Mouse (Mus musculus): Measurements from ENCODE around the gene Ephb2. TPM values are rescaled to one million over a fixed set of nuclear protein-coding genes. Genes with fewer than 3 reads are reported as not detected.

Ephb2 gene
- polyA plus RNA-seq, 2 experiments: 0.17 to 0.41 TPM

GRCm38 (mm10) chr4:136751355-136752020, 84.3 kb downstream of the Ephb2 start:
- Histone ChIP-seq H3K4me3 (ENCODE audit: insufficient read depth in 1 of 2, low read depth in 2 of 2, low read length in 2 of 2) (no peak overlapping the region), H3K4me1 (replicated peaks; ENCODE audit: control insufficient read depth in 2 of 2, insufficient read depth in 2 of 2, low read length in 1 of 2) (0 out of 4 replicates have a peak, but pooled peaks cover 0 to 2% of the 10 kb centered on the region in 2 experiments), H3K9ac (replicated peaks) (no peak overlapping the region), H3K27me3 (ENCODE audit: control insufficient read depth, insufficient read depth, low read length) (peaks cover 7% of the 10 kb centered on the region; the same call in 1 of the 2 replicates), H3K36me3 (replicated peaks; ENCODE audit: control insufficient read depth, insufficient read depth, low read depth) (no peaks in the 10 kb centered on the region), H3K9me3 (ENCODE audit: control insufficient read depth, low read length) (no peaks in the 10 kb centered on the region), H3K4me2 (ENCODE audit: low read depth) (no peak overlapping the region), H3K27ac (no peak overlapping the region)
- no peak for ATAC-seq (ENCODE audit: insufficient read depth)
- no peak for DNase-seq (ENCODE audit: low read depth in 3 of 3, low spot score in 3 of 3)
- TF ChIP-seq EP300 (IDR thresholded peaks at IDR 0.05; ENCODE audit: low read depth) (no peak), CTCF (IDR thresholded peaks at IDR 0.05; ENCODE audit: low read depth) (no peak)
- 35% methylated on average over 4 of the region's 4 CpGs for WGBS (ENCODE audit: insufficient replicate concordance)

GRCm38 (mm10) chr4:136750578-136751338, 85.0 kb downstream of the Ephb2 start:
- TF ChIP-seq EP300 (IDR thresholded peaks at IDR 0.05; ENCODE audit: low read depth) (no peak), CTCF (IDR thresholded peaks at IDR 0.05; ENCODE audit: low read depth) (no peak)
- DNase-seq (ENCODE audit: low read depth in 3 of 3, low spot score in 3 of 3): no peak
- no peak overlapping the region for H3K27ac ChIP-seq
- 0 out of 4 replicates have a peak, but pooled peaks cover 0 to 2% of the 10 kb centered on the region in 2 experiments for H3K4me1 ChIP-seq (replicated peaks; ENCODE audit: control insufficient read depth in 2 of 2, insufficient read depth in 2 of 2, low read length in 1 of 2)
- no peak overlapping the region for H3K4me2 ChIP-seq (ENCODE audit: low read depth)
- no peaks in the 10 kb centered on the region for H3K9me3 ChIP-seq (ENCODE audit: control insufficient read depth, low read length)
- peaks cover 5% of the 10 kb centered on the region; the same call in 1 of the 2 replicates for H3K27me3 ChIP-seq (ENCODE audit: control insufficient read depth, insufficient read depth, low read length)
- H3K36me3 ChIP-seq (replicated peaks; ENCODE audit: control insufficient read depth, insufficient read depth, low read depth): no peaks in the 10 kb centered on the region
- no peak for ATAC-seq (ENCODE audit: insufficient read depth)
- no peak overlapping the region for H3K4me3 ChIP-seq (ENCODE audit: insufficient read depth in 1 of 2, low read depth in 2 of 2, low read length in 2 of 2)
- no peak overlapping the region for H3K9ac ChIP-seq (replicated peaks)
- 56% methylated on average over 19 of the region's 19 CpGs for WGBS (ENCODE audit: insufficient replicate concordance)

GRCm38 (mm10) chr4:136749851-136750577, 85.8 kb downstream of the Ephb2 start:
- no peak overlapping the region for H3K9ac ChIP-seq (replicated peaks)
- no peaks in the 10 kb centered on the region for H3K9me3 ChIP-seq (ENCODE audit: control insufficient read depth, low read length)
- no peak overlapping the region for H3K4me3 ChIP-seq (ENCODE audit: insufficient read depth in 1 of 2, low read depth in 2 of 2, low read length in 2 of 2)
- TF ChIP-seq EP300 (IDR thresholded peaks at IDR 0.05; ENCODE audit: low read depth): no peak
- no peak for TF ChIP-seq CTCF (IDR thresholded peaks at IDR 0.05; ENCODE audit: low read depth)
- no peaks in the 10 kb centered on the region for H3K36me3 ChIP-seq (replicated peaks; ENCODE audit: control insufficient read depth, insufficient read depth, low read depth)
- H3K4me1 ChIP-seq (replicated peaks; ENCODE audit: control insufficient read depth in 2 of 2, insufficient read depth in 2 of 2, low read length in 1 of 2): 0 out of 4 replicates have a peak, but pooled peaks cover 0 to 2% of the 10 kb centered on the region in 2 experiments
- ATAC-seq (ENCODE audit: insufficient read depth) (no peak), DNase-seq (ENCODE audit: low read depth in 3 of 3, low spot score in 3 of 3) (no peak)
- WGBS (ENCODE audit: insufficient replicate concordance): 57% methylated on average over 19 of the region's 19 CpGs
- no peak overlapping the region for H3K4me2 ChIP-seq (ENCODE audit: low read depth)
- no peaks in the 10 kb centered on the region; the same call in 1 of the 2 replicates for H3K27me3 ChIP-seq (ENCODE audit: control insufficient read depth, insufficient read depth, low read length)
- no peak overlapping the region for H3K27ac ChIP-seq

GRCm38 (mm10) chr4:136749431-136749830, 86.4 kb downstream of the Ephb2 start:
- no peaks in the 10 kb centered on the region; the same call in 1 of the 2 replicates for H3K27me3 ChIP-seq (ENCODE audit: control insufficient read depth, insufficient read depth, low read length)
- no peaks in the 10 kb centered on the region for H3K9me3 ChIP-seq (ENCODE audit: control insufficient read depth, low read length)
- H3K4me2 ChIP-seq (ENCODE audit: low read depth): no peak overlapping the region
- H3K9ac ChIP-seq (replicated peaks): no peak overlapping the region
- 0 out of 4 replicates have a peak, but pooled peaks cover 0 to 2% of the 10 kb centered on the region in 2 experiments for H3K4me1 ChIP-seq (replicated peaks; ENCODE audit: control insufficient read depth in 2 of 2, insufficient read depth in 2 of 2, low read length in 1 of 2)
- no peak for TF ChIP-seq CTCF (IDR thresholded peaks at IDR 0.05; ENCODE audit: low read depth)
- no peak for TF ChIP-seq EP300 (IDR thresholded peaks at IDR 0.05; ENCODE audit: low read depth)
- no peak overlapping the region for H3K4me3 ChIP-seq (ENCODE audit: insufficient read depth in 1 of 2, low read depth in 2 of 2, low read length in 2 of 2)
- no peaks in the 10 kb centered on the region for H3K36me3 ChIP-seq (replicated peaks; ENCODE audit: control insufficient read depth, insufficient read depth, low read depth)
- no peak overlapping the region for H3K27ac ChIP-seq
- ATAC-seq (ENCODE audit: insufficient read depth): no peak
- WGBS (ENCODE audit: insufficient replicate concordance): 59% methylated on average over 4 of the region's 4 CpGs
- no peak for DNase-seq (ENCODE audit: low read depth in 3 of 3, low spot score in 3 of 3)
